Mouse (Mus musculus): Measurements from ENCODE around the gene Itsn1.

DNA sequence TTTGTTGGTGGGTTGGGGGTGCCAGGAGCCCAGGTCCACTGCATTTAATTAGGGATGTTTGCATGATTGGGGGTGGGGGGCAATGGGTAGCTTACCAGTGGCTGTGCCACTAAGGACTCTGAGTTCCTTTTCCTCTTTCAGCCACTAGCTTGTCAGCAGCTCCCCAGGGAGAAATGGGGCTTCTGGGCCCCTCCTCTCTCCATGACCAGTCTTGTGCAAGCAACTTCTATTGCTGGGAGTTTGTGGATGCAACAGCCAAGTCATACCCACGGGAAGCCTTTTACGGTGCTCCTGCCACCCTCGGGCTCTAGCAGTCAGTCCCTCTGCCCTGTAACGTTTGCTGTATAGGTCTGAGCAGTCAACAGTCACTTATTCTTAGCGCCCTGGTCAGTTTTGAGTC, 5.7 kb downstream of the Itsn1 start:
- no peak for TF ChIP-seq POLR2A (IDR thresholded peaks at IDR 0.05; ENCODE audit: borderline replicate concordance, insufficient read depth, low read length)
- no peak for TF ChIP-seq CTCF (IDR thresholded peaks at IDR 0.05; ENCODE audit: borderline replicate concordance, insufficient read depth, low read depth, low read length)

Data from cerebellum, adult 2 months (tissue).